Comparison of ENCODE assay signal across 9 mouse cellular contexts in the genomic region with DNA sequence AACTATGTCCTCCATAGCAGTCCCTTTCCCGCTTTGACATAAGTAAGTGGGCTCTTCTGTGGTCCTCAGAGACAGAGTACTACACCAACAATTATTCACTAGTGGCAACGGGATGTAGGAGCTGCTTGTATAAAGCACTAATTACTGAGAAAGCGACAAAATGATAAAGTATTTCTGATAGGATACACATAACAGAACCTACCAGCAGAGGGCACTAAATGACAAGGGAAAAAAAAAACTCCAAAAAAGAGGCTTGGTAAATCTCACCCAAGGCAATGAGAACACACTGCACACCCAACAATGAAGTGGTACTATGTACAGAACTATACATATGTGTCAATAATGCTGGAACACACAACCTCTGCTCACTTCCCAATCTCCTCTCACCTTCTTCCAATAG. TPM values are rescaled to one million over a fixed set of nuclear protein-coding genes. Genes with fewer than 3 reads are reported as not detected.
DNase-seq lines count a peak whose midpoint lies in the region; ATAC-seq and TF ChIP-seq lines count a peak whose summit lies in the region.
"Had no signal": no experiment of that assay in that cellular context is flagged by ENCODE, and none has a peak within 500 bp of the region (broad histone marks: within the 10 kb centered on the region; RNA-seq: fewer than 3 reads in every experiment).

No protein-coding gene starts in this region.

- H3K27ac ChIP-seq in forebrain, embryonic 14.5 days (ENCODE audit: low read depth, low read length): no peak overlapping the region
- H3K27ac ChIP-seq in forebrain, embryonic 12.5 days: no peak overlapping the region
- no peak overlapping the region for H3K27ac ChIP-seq in limb, embryonic 14.5 days (replicated peaks; ENCODE audit: low read depth, low read length)
- H3K27ac ChIP-seq in limb, embryonic 10.5 days: no peak overlapping the region

- no peaks in the 10 kb centered on the region for H3K27me3 ChIP-seq in forebrain, embryonic 14.5 days (replicated peaks; ENCODE audit: control insufficient read depth, insufficient read depth, low read length)
- H3K27me3 ChIP-seq in forebrain, embryonic 12.5 days: no peaks in the 10 kb centered on the region
- H3K27me3 ChIP-seq in limb, embryonic 14.5 days (ENCODE audit: control insufficient read depth, insufficient read depth, low read length): no peaks in the 10 kb centered on the region
- peaks cover 8% of the 10 kb centered on the region; the same call in 1 of the 2 replicates for H3K27me3 ChIP-seq in limb, embryonic 10.5 days (ENCODE audit: low read depth, poor library complexity, severe bottlenecking)

- peak; percentile 49 for DNase-seq in forebrain, embryonic 14.5 days (ENCODE audit: low spot score)
- DNase-seq in limb, embryonic 14.5 days (ENCODE audit: low spot score): peak; percentile 7
- DNase-seq in limb, embryonic 10.5 days (ENCODE audit: low spot score): no peak
- peak; percentile 21 for DNase-seq in CD4-positive helper T cell, adult 2 months (ENCODE audit: low read depth, low spot score)
- DNase-seq in adrenal gland, postnatal 4 days (ENCODE audit: low spot score in 2 of 2): no peak
- no peak for DNase-seq in spleen, adult 12 weeks (ENCODE audit: low spot score)
- DNase-seq: gastrocnemius, postnatal 36 days had no signal

- TF ChIP-seq POLR2A in limb, embryonic 14.5 days (IDR thresholded peaks at IDR 0.05; ENCODE audit: borderline replicate concordance, extremely low read depth, insufficient read depth, insufficient read length): no peak

- no peak overlapping the region for H3K9ac ChIP-seq in forebrain, embryonic 14.5 days (ENCODE audit: low read length)
- H3K9ac ChIP-seq in forebrain, embryonic 12.5 days: no peak overlapping the region
- no peak overlapping the region for H3K9ac ChIP-seq in limb, embryonic 14.5 days (ENCODE audit: low read depth, low read length, severe bottlenecking)

- peaks cover 12% of the 10 kb centered on the region; the same call in 1 of the 2 replicates for H3K36me3 ChIP-seq in forebrain, embryonic 14.5 days (ENCODE audit: control insufficient read depth, insufficient read depth, low read length)
- peaks cover 6% of the 10 kb centered on the region; the same call in 1 of the 2 replicates for H3K36me3 ChIP-seq in forebrain, embryonic 12.5 days (replicated peaks)
- H3K36me3 ChIP-seq in limb, embryonic 14.5 days (ENCODE audit: control insufficient read depth, insufficient read depth, low read length): peaks cover 9% of the 10 kb centered on the region
- peaks cover 45% of the 10 kb centered on the region for H3K36me3 ChIP-seq in limb, embryonic 10.5 days

- no peak overlapping the region for H3K4me3 ChIP-seq in forebrain, embryonic 14.5 days (ENCODE audit: low read depth, low read length)
- no peak overlapping the region for H3K4me3 ChIP-seq in forebrain, embryonic 12.5 days (replicated peaks)
- H3K4me3 ChIP-seq in limb, embryonic 14.5 days (replicated peaks; ENCODE audit: low read length): no peak overlapping the region
- no peak overlapping the region for H3K4me3 ChIP-seq in limb, embryonic 10.5 days

- ATAC-seq in forebrain, embryonic 14.5 days: no peak
- no peak for ATAC-seq in forebrain, embryonic 12.5 days (ENCODE audit: low FRiP score)
- ATAC-seq in limb, embryonic 14.5 days (ENCODE audit: low FRiP score, low read depth): no peak
- ATAC-seq in common myeloid progenitor, adult 5-6 weeks (replicated peaks; ENCODE audit: low read depth, poor library complexity, severe bottlenecking): 0 out of 2 replicates have a peak, but pooled peaks have one; percentile 39

- no peaks in the 10 kb centered on the region for H3K9me3 ChIP-seq in forebrain, embryonic 14.5 days (replicated peaks; ENCODE audit: control insufficient read depth, low read length)
- no peaks in the 10 kb centered on the region for H3K9me3 ChIP-seq in forebrain, embryonic 12.5 days
- no peaks in the 10 kb centered on the region for H3K9me3 ChIP-seq in limb, embryonic 14.5 days (ENCODE audit: control insufficient read depth, low read length)
- no peaks in the 10 kb centered on the region for H3K9me3 ChIP-seq in limb, embryonic 10.5 days (replicated peaks)

- WGBS in forebrain, embryonic 14.5 days: 71% methylated on average over 3 of the region's 3 CpGs
- WGBS in forebrain, embryonic 12.5 days: 69% methylated on average over 3 of the region's 3 CpGs
- 78% methylated on average over 3 of the region's 3 CpGs for WGBS in limb, embryonic 14.5 days
- WGBS in limb, embryonic 10.5 days: 83% methylated on average over 3 of the region's 3 CpGs

- no peak overlapping the region for H3K4me2 ChIP-seq in forebrain, embryonic 14.5 days (ENCODE audit: low read length)
- H3K4me2 ChIP-seq in forebrain, embryonic 12.5 days: no peak overlapping the region
- H3K4me2 ChIP-seq in limb, embryonic 14.5 days (replicated peaks; ENCODE audit: low read depth, low read length, severe bottlenecking): no peak overlapping the region

- no peaks in the 10 kb centered on the region for H3K4me1 ChIP-seq in forebrain, embryonic 14.5 days (ENCODE audit: control insufficient read depth, insufficient read depth, low read length)
- no peaks in the 10 kb centered on the region for H3K4me1 ChIP-seq in forebrain, embryonic 12.5 days
- no peaks in the 10 kb centered on the region for H3K4me1 ChIP-seq in limb, embryonic 14.5 days (ENCODE audit: control insufficient read depth, insufficient read depth, low read length)
- no peaks in the 10 kb centered on the region for H3K4me1 ChIP-seq in limb, embryonic 10.5 days

RNA-seq across cellular contexts. Expression of gene Sms, which starts 29.4 kb away (rescaled TPM):
- 102 and 111 TPM in 2 replicates for polyA plus RNA-seq in forebrain, embryonic 14.5 days (2014; fragmentation: Nextera tagmentation; extraction: Ambion mirVana)
- 108 and 122 TPM in 2 replicates for polyA plus RNA-seq in forebrain, embryonic 12.5 days (2016; fragmentation: Nextera tagmentation; extraction: Ambion mirVana)
- 61.0 and 64.6 TPM in 2 replicates for polyA plus RNA-seq in limb, embryonic 14.5 days (2012; rRNA removed)
- polyA plus RNA-seq in limb, embryonic 14.5 days (2014; fragmentation: Nextera tagmentation; extraction: Ambion mirVana): 54.8 and 57.0 TPM in 2 replicates
- 75.2 and 84.0 TPM in 2 replicates for polyA plus RNA-seq in limb, embryonic 10.5 days (2016; fragmentation: Nextera tagmentation; extraction: Ambion mirVana)
- 57.9 and 86.5 TPM in 2 replicates for total RNA-seq in common myeloid progenitor, adult 5-6 weeks (2017)
- total RNA-seq in adrenal gland, postnatal 4 days (2021): 10 to 100 TPM; 26.0 to 27.3 TPM

RNA-seq across cellular contexts. Expression of gene Phex, which starts 47.6 kb away (rescaled TPM):
- 0.11 and 0.27 TPM in 2 replicates for polyA plus RNA-seq in forebrain, embryonic 14.5 days (2014; fragmentation: Nextera tagmentation; extraction: Ambion mirVana)
- polyA plus RNA-seq in forebrain, embryonic 12.5 days (2016; fragmentation: Nextera tagmentation; extraction: Ambion mirVana): 0.15 and 0.21 TPM in 2 replicates
- polyA plus RNA-seq in limb, embryonic 14.5 days (2012; rRNA removed): 7.0 TPM in 2 replicates
- 7.8 and 7.9 TPM in 2 replicates for polyA plus RNA-seq in limb, embryonic 14.5 days (2014; fragmentation: Nextera tagmentation; extraction: Ambion mirVana)
- polyA plus RNA-seq in limb, embryonic 10.5 days (2016; fragmentation: Nextera tagmentation; extraction: Ambion mirVana): 0.04 and 0.18 TPM in 2 replicates
- not detected in 2 replicates for total RNA-seq in common myeloid progenitor, adult 5-6 weeks (2017)
- total RNA-seq in adrenal gland, postnatal 4 days (2021): under 1 TPM; 0.59 to 0.70 TPM

Comparison
In these comparisons a context has a peak if more than half of its experiments do, and no peak if none do; other contexts are left out.
1. DNase-seq: peak in forebrain, embryonic 14.5 days (single experiment), limb, embryonic 14.5 days (single experiment) and CD4-positive helper T cell, adult 2 months (single experiment); none in limb, embryonic 10.5 days (single experiment), adrenal gland, postnatal 4 days (0 of 2) and spleen, adult 12 weeks (single experiment).